Mouse (Mus musculus) bone marrow, adult 2 months (tissue): ENCODE results near the gene Foxp4. TPM values are rescaled to one million over a fixed set of nuclear protein-coding genes. Genes with fewer than 3 reads are reported as not detected.

Source experiments
- H3K27ac ChIP-seq: fragments of 200-500 bp; 2 replicates; pipeline ENCODE4 v1.5.1; 2012; ENCODE audit warnings: low read depth, mild to moderate bottlenecking, control low read depth, inconsistent platforms, low read length; ENCODE audit not compliant: control insufficient read depth, poor library complexity, insufficient read depth
- H3K4me1 ChIP-seq: fragments of 200-500 bp; 2 replicates; pipeline ENCODE4 v1.6.1; 2011; ENCODE audit warnings: low read length; ENCODE audit not compliant: control insufficient read depth, insufficient read depth
- H3K4me3 ChIP-seq: fragments of 200-500 bp; replicated peaks from 2 replicates; pipeline ENCODE3; 2011; ENCODE audit warnings: mild to moderate bottlenecking, low read depth, low read length, control low read depth; ENCODE audit not compliant: control insufficient read depth
- CTCF ChIP-seq: fragments of 200-500 bp; IDR thresholded peaks from 2 replicates; pipeline ENCODE4 v1.5.1; 2011; ENCODE audit warnings: low read length, control low read depth; ENCODE audit not compliant: control insufficient read depth, insufficient read depth
- POLR2A ChIP-seq: fragments of 200-500 bp; IDR thresholded peaks from 2 replicates; pipeline ENCODE4 v1.6.1; 2011; ENCODE audit warnings: low read depth, mild to moderate bottlenecking, control low read depth, low read length, borderline replicate concordance; ENCODE audit not compliant: control insufficient read depth
- WGBS: fragments of 180-500 bp; shearing (Covaris S2); methylation state at CpG from one replicate; pipeline ENCODE4 v1.1.7; 2018; 5-methylcytosine and 5-hydroxymethylcytosine counted together
- polyA plus RNA-seq: library from polyadenylated mRNA; stranded (reverse); fragments of >200 nt; gene quantifications from 2 replicates; pipeline ENCODE4 v1.2.4, GENCODE M21; 2011; ENCODE audit warnings: low replicate concordance; ENCODE audit not compliant: missing spikeins, insufficient read depth, insufficient read length

Gene Foxp4
- polyA plus RNA-seq, 1 experiment = 14.6 TPM

DNA sequence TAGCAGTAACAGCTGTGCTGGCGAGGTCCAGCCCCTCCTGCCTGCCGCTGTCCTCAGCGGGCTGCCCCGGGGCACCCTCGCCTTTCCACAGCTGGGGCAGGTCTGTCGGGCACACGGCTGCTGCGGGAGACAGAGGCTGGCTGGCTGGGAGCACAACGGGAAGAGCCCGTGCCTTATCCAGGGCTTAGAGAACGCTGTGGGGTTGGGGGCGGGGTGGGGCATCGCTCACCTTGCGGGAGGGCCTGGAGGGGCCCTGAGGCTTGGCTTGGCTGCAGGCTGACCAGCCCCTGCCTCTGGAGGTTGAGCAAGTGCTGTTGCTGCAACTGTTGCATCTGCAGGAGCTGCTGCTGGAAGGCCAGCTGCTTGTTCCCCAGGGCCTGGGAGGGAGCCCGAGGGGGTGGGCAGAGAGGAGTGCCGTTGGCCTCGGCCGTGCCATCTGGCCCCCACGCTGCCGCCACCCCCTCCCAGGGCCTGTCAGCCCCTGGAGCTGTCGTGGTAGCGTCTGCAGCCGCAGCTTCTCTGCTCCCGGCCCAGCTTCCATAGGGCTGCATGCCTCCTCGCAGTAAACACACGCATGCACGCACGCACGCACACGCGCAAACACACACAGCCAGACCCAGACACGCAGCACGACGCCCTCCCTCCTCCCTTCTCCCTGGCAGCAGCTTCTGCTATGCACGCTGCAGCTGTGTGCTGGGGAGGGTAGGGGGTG is 45.9 kb downstream of the Foxp4 start:
- 54% methylated on average over 35 of the region's 35 CpGs for whole genome bisulfite sequencing
- H3K4me1 ChIP-seq = peaks cover 4% of the 10 kb centered on the region; the same call in 1 of the 2 replicates
- H3K27ac ChIP-seq = 0 out of 2 replicates have a peak overlapping the region, but pooled peaks have one; percentile 19
- H3K4me3 ChIP-seq = peak overlapping the region; percentile 40
- TF ChIP-seq CTCF = no peak
- TF ChIP-seq POLR2A = peak; percentile 31; the same call in 1 of the 2 replicates

DNA sequence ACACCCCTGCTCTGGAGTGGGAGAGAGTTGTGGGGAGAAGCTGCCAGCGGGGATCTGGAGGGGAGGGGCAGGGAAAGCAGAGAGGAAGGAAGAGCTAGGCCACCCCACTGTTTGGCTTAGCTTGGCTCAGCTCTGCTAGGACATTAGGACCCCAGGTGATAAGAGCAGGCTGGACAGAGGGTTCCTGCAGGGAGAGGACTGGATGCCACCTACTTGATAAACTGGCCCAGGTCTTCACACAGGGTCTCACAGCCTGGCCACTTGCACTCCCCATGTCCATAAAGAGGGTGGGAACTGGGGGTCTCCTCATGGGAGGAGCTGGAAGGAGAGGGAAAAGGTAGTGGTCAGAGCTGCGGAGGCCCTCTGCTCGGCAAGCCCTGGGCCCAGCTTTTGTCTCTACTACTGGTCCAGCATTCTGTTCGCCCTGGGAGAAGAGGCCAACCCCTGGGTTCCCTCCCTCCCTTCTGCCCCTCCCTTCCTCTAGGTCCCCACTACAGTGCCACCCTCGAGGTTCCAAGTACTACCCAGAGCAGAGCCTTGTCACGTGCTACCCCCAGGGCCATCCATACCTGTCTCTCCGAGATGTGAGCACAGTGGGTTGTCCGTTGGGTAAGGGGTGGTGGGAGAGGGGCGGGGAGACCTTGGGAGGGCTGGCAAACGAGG is 46.6 kb downstream of the Foxp4 start:
- H3K4me3 ChIP-seq = peak overlapping the region; percentile 40
- TF ChIP-seq POLR2A = no peak
- no peak for TF ChIP-seq CTCF

DNA sequence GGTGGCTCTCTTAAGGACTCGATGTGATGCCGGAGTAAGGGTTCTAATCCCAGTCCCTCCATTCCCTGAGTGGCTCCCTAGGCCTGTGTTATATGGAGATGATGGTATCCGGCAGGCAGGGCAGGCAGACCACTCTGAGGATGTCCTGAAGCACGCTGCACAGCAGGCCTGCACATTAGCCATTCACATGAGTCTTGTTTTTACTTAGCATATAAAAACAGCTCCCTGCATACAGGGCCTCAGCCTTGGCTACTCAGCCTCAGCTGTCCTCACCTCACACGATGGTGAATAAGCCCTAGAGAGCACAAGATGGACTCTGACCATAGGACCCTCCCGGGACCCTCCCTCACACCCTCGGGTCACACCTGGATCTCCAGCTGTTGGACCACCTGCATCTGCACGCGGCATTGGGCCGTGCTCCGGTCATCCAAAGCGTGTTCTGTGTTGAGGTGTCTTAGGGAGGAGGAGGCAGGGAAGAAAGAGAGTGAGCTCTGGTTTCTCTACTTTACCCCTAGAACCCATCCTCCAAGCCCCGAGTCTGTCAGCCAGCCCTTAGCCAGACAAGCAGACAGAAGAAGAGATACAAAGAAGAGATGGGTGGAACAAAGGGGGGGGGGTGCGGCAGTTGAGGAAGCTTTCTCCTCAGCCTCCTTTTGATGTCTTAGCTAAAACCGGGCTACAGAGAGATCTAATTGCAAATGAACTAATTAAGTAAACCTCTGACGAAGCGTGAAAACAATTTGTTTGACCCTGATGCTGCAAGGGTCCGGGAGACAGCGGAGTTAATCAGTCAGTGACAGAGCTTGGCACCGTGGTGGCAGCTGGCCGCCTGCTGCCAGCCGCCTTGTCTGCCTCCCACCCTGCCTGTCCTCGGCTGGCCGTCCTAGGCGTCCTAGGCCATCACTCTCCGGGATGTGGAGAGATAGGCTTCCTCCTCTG is 47.4 kb downstream of the Foxp4 start:
- 83% methylated on average over 26 of the region's 26 CpGs for WGBS
- H3K4me1 ChIP-seq = peaks cover 4% of the 10 kb centered on the region; the same call in 1 of the 2 replicates

More for the DNA sequence above, 46.6 kb downstream of the Foxp4 start:
- Histone ChIP-seq H3K27ac (peak overlapping the region; percentile 19; the same call in 1 of the 2 replicates), H3K4me1 (peaks cover 4% of the 10 kb centered on the region; the same call in 1 of the 2 replicates)
- 48% methylated on average over 10 of the region's 10 CpGs for WGBS

DNA sequence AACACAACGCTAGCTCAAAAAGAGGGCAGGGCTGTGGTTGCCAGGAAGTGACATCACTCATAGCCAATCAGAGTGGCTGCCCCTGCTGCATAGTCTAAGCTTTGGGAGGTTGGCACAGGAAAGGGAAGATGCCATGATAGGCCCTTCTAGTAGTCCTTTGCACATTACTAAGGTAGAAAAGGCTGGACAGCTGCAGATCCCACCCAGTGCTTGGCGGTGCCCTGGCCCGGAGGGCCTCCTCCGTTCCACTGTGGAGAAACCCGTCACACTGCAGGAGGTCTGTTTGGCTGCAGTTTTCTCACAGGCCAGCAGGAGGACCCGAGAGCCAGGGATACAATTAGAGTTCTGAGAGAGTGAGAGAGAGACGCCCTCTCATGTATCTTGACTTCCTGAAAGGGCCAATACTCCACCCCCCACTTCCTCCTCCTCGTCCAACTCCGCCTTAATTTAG is 51.1 kb downstream of the Foxp4 start:
- peaks cover 2% of the 10 kb centered on the region; the same call in 1 of the 2 replicates for H3K4me1 ChIP-seq
- no peak overlapping the region for H3K27ac ChIP-seq
- H3K4me3 ChIP-seq = peak overlapping the region; percentile 55
- TF ChIP-seq POLR2A (no peak), CTCF (peak; percentile 79)
- WGBS = 2% methylated on average over 9 of the region's 9 CpGs

More for the DNA sequence above, 47.4 kb downstream of the Foxp4 start:
- Histone ChIP-seq H3K4me3 (no peak overlapping the region), H3K27ac (no peak overlapping the region; the same call in 1 of the 2 replicates)
- TF ChIP-seq CTCF (no peak), POLR2A (no peak)

DNA sequence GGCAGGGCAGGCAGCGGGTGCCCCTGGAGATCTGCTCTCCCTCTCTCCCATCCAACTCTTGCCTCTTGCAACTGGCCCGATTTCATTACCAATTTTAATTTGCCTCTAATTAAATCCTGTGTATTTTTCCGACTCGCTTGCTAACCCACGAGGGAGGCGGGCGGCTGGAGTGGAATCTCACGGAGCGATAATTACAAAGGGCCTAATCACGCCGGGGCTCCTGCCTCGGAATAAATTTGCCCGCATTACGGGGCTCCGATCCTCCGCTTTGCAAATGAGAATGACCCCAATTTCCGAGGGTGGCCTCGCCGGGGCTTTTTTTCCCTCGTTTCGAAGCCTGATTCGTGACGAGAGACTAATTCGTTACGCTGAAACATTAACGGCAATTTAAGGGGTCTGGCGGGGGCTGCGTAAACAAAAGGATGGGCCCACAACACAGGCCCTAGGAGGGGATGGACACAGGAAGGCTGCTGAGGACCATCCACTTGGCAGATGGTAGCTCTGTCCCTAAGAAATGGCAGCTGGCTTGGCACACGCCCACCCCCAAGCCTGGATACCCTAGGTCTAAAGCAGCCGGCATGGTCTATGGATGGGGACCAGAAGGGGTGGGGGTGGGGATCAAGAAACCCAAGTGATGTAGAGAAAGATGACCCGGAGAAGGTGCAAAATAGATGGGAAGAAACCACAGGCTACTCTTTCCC is 52.0 kb downstream of the Foxp4 start:
- WGBS = 91% methylated on average over 31 of the region's 31 CpGs
- no peak overlapping the region for H3K4me3 ChIP-seq
- no peak overlapping the region for H3K27ac ChIP-seq
- H3K4me1 ChIP-seq = peaks cover 2% of the 10 kb centered on the region; the same call in 1 of the 2 replicates
- TF ChIP-seq CTCF (no peak), POLR2A (no peak)

- TF ChIP-seq CTCF (no peak), POLR2A (no peak)
- Histone ChIP-seq H3K4me3 (no peak overlapping the region), H3K27ac (no peak overlapping the region), H3K4me1 (peaks cover 1% of the 10 kb centered on the region; the same call in 1 of the 2 replicates)
- WGBS = 63% methylated on average over 10 of the region's 10 CpGs
These were observed 54.6 kb downstream of the Foxp4 start for GRCm38 (mm10) chr17:47869874-47870273.

GRCm38 (mm10) chr17:47866037-47866436 is 58.4 kb downstream of the Foxp4 start:
- Histone ChIP-seq H3K27ac (no peak overlapping the region), H3K4me1 (no peaks in the 10 kb centered on the region), H3K4me3 (no peak overlapping the region)
- TF ChIP-seq POLR2A (no peak), CTCF (no peak)
- 71% methylated on average over 10 of the region's 10 CpGs for WGBS
